Mouse (Mus musculus) spleen, adult 2 months (tissue): ENCODE measurements around the gene Ddx25.

Source experiments
- CTCF ChIP-seq: fragments of 200-500 bp; IDR thresholded peaks from 2 replicates; pipeline ENCODE4 v1.5.1; 2011; ENCODE audit warnings: mild to moderate bottlenecking, inconsistent platforms; ENCODE audit not compliant: insufficient read depth, insufficient read length, insufficient replicate concordance; ENCODE audit errors: extremely low read depth
- POLR2A ChIP-seq: fragments of 200-500 bp; IDR thresholded peaks from 2 replicates; pipeline ENCODE4 v1.6.1; 2011; ENCODE audit warnings: low read depth, low read length, inconsistent platforms

- TF ChIP-seq CTCF (peak; percentile 60; the same call in 1 of the 2 replicates), POLR2A (no peak)
Measured at GRCm38 (mm10) chr9:35535110-35535509, 23.2 kb downstream of the Ddx25 start.
